Mouse (Mus musculus): ENCODE results near the gene Sigirr. TPM values are rescaled to one million over a fixed set of nuclear protein-coding genes. Genes with fewer than 3 reads are reported as not detected.

Gene Sigirr
- total and polyA plus RNA-seq, 2 experiments from 2014 or later = 2.4 to 19.5 TPM

GRCm38 (mm10) chr7:141122689-141123516 is 22.5 kb upstream of the Sigirr start:
- H3K27ac ChIP-seq = peak overlapping the region; percentile 79
- H3K4me3 ChIP-seq (ENCODE audit: low read length) = peak overlapping the region; percentile 51
- H3K9me3 ChIP-seq (ENCODE audit: low read length) = no peaks in the 10 kb centered on the region
- no peaks in the 10 kb centered on the region for H3K27me3 ChIP-seq (ENCODE audit: insufficient read depth, low read length)
- no peak for TF ChIP-seq CTCF (IDR thresholded peaks at IDR 0.05; ENCODE audit: low read depth)
- no peaks in the 10 kb centered on the region for H3K36me3 ChIP-seq (ENCODE audit: insufficient read depth, low read length)
- DNase-seq (ENCODE audit: low spot score) (peak; percentile 94), ATAC-seq (peak; percentile 98)
- H3K4me1 ChIP-seq (ENCODE audit: insufficient read depth, low read length) = no peaks in the 10 kb centered on the region
- peak overlapping the region; percentile 72 for H3K4me2 ChIP-seq (ENCODE audit: low read depth, low read length)
- WGBS = 2% methylated on average over 29 of the region's 29 CpGs
- peak overlapping the region; percentile 61 for H3K9ac ChIP-seq (replicated peaks; ENCODE audit: low read length)

GRCm38 (mm10) chr7:141122245-141122644 is 21.9 kb upstream of the Sigirr start, which contains the start of gene Ptdss2:
Gene Ptdss2 (plus strand): TSS chr7:141122382.
- Histone ChIP-seq H3K9me3 (ENCODE audit: low read length) (no peaks in the 10 kb centered on the region), H3K4me3 (ENCODE audit: low read length) (peak within 1 kb of the TSS; percentile 51), H3K9ac (replicated peaks; ENCODE audit: low read length) (peak within 1 kb of the TSS; percentile 61), H3K36me3 (ENCODE audit: insufficient read depth, low read length) (no peaks in the 10 kb centered on the region), H3K4me2 (ENCODE audit: low read depth, low read length) (peak within 1 kb of the TSS; percentile 72), H3K27ac (peak within 1 kb of the TSS; percentile 79), H3K27me3 (ENCODE audit: insufficient read depth, low read length) (no peaks in the 10 kb centered on the region), H3K4me1 (ENCODE audit: insufficient read depth, low read length) (no peaks in the 10 kb centered on the region)
- TF ChIP-seq CTCF (IDR thresholded peaks at IDR 0.05; ENCODE audit: low read depth) = no peak
- 56% methylated on average over 14 of the region's 14 CpGs for WGBS
- no peak for ATAC-seq
- DNase-seq (ENCODE audit: low spot score) = no peak

GRCm38 (mm10) chr7:141121051-141121531 is 20.7 kb upstream of the Sigirr start:
- no peak for TF ChIP-seq CTCF (IDR thresholded peaks at IDR 0.05; ENCODE audit: low read depth)
- no peak for ATAC-seq

GRCm38 (mm10) chr7:141120605-141121004 is 20.2 kb upstream of the Sigirr start:
- Histone ChIP-seq H3K9me3 (ENCODE audit: low read length) (no peaks in the 10 kb centered on the region), H3K27me3 (ENCODE audit: insufficient read depth, low read length) (no peaks in the 10 kb centered on the region), H3K36me3 (ENCODE audit: insufficient read depth, low read length) (no peaks in the 10 kb centered on the region), H3K9ac (replicated peaks; ENCODE audit: low read length) (no peak overlapping the region), H3K4me1 (ENCODE audit: insufficient read depth, low read length) (no peaks in the 10 kb centered on the region), H3K4me3 (ENCODE audit: low read length) (no peak overlapping the region), H3K27ac (no peak overlapping the region), H3K4me2 (ENCODE audit: low read depth, low read length) (no peak overlapping the region)
- ATAC-seq (no peak), DNase-seq (ENCODE audit: low spot score) (no peak)
- 87% methylated on average over 3 of the region's 3 CpGs for WGBS
- TF ChIP-seq CTCF (IDR thresholded peaks at IDR 0.05; ENCODE audit: low read depth) = no peak

More at GRCm38 (mm10) chr7:141121051-141121531, 20.7 kb upstream of the Sigirr start:
- no peaks in the 10 kb centered on the region for H3K9me3 ChIP-seq (ENCODE audit: low read length)
- WGBS = 79% methylated on average over 5 of the region's 5 CpGs
- no peak for DNase-seq (ENCODE audit: low spot score)
- no peaks in the 10 kb centered on the region for H3K36me3 ChIP-seq (ENCODE audit: insufficient read depth, low read length)
- no peak overlapping the region for H3K4me2 ChIP-seq (ENCODE audit: low read depth, low read length)
- no peak overlapping the region for H3K4me3 ChIP-seq (ENCODE audit: low read length)
- no peak overlapping the region for H3K9ac ChIP-seq (replicated peaks; ENCODE audit: low read length)
- H3K4me1 ChIP-seq (ENCODE audit: insufficient read depth, low read length) = no peaks in the 10 kb centered on the region
- no peak overlapping the region for H3K27ac ChIP-seq
- no peaks in the 10 kb centered on the region for H3K27me3 ChIP-seq (ENCODE audit: insufficient read depth, low read length)

- ATAC-seq (no peak), DNase-seq (ENCODE audit: low spot score) (peak; percentile 5)
- Histone ChIP-seq H3K4me1 (ENCODE audit: insufficient read depth, low read length) (no peaks in the 10 kb centered on the region), H3K9me3 (ENCODE audit: low read length) (no peaks in the 10 kb centered on the region), H3K27me3 (ENCODE audit: insufficient read depth, low read length) (no peaks in the 10 kb centered on the region), H3K27ac (no peak overlapping the region), H3K4me3 (ENCODE audit: low read length) (no peak overlapping the region), H3K9ac (replicated peaks; ENCODE audit: low read length) (no peak overlapping the region), H3K36me3 (ENCODE audit: insufficient read depth, low read length) (no peaks in the 10 kb centered on the region), H3K4me2 (ENCODE audit: low read depth, low read length) (no peak overlapping the region)
- no peak for TF ChIP-seq CTCF (IDR thresholded peaks at IDR 0.05; ENCODE audit: low read depth)
- 71% methylated on average over 3 of the region's 3 CpGs for WGBS
These were observed 19.1 kb upstream of the Sigirr start for GRCm38 (mm10) chr7:141119487-141119886.

GRCm38 (mm10) chr7:141117636-141118035 is 17.3 kb upstream of the Sigirr start, which contains the start of gene Ano9:
Gene Ano9 (minus strand): TSS chr7:141117806.
- Histone ChIP-seq H3K4me3 (ENCODE audit: low read length) (no peak within 1 kb of the TSS), H3K4me2 (ENCODE audit: low read depth, low read length) (no peak within 1 kb of the TSS), H3K36me3 (ENCODE audit: insufficient read depth, low read length) (no peaks in the 10 kb centered on the region), H3K27ac (no peak within 1 kb of the TSS), H3K4me1 (ENCODE audit: insufficient read depth, low read length) (no peaks in the 10 kb centered on the region), H3K9ac (replicated peaks; ENCODE audit: low read length) (no peak within 1 kb of the TSS), H3K9me3 (ENCODE audit: low read length) (no peaks in the 10 kb centered on the region), H3K27me3 (ENCODE audit: insufficient read depth, low read length) (no peaks in the 10 kb centered on the region)
- 24% methylated on average over 9 of the region's 9 CpGs for WGBS
- no peak for TF ChIP-seq CTCF (IDR thresholded peaks at IDR 0.05; ENCODE audit: low read depth)
- DNase-seq (ENCODE audit: low spot score) (no peak), ATAC-seq (no peak)

GRCm38 (mm10) chr7:141115874-141116273 is 15.5 kb upstream of the Sigirr start:
- Histone ChIP-seq H3K4me2 (ENCODE audit: low read depth, low read length) (no peak overlapping the region), H3K27me3 (ENCODE audit: insufficient read depth, low read length) (no peaks in the 10 kb centered on the region), H3K4me1 (ENCODE audit: insufficient read depth, low read length) (no peaks in the 10 kb centered on the region), H3K9me3 (ENCODE audit: low read length) (no peaks in the 10 kb centered on the region), H3K4me3 (ENCODE audit: low read length) (no peak overlapping the region), H3K36me3 (ENCODE audit: insufficient read depth, low read length) (no peaks in the 10 kb centered on the region), H3K27ac (no peak overlapping the region), H3K9ac (replicated peaks; ENCODE audit: low read length) (no peak overlapping the region)
- no peak for ATAC-seq
- no peak for DNase-seq (ENCODE audit: low spot score)
- no peak for TF ChIP-seq CTCF (IDR thresholded peaks at IDR 0.05; ENCODE audit: low read depth)
- WGBS = 83% methylated on average over 9 of the region's 9 CpGs

Measured in hindbrain, postnatal 0 days (tissue).